Mouse (Mus musculus): ENCODE measurements around the gene Tnks1bp1. TPM values are rescaled to one million over a fixed set of nuclear protein-coding genes. Genes with fewer than 3 reads are reported as not detected.

Gene Tnks1bp1
- polyA plus RNA-seq, 1 experiment, result 218 TPM

DNA sequence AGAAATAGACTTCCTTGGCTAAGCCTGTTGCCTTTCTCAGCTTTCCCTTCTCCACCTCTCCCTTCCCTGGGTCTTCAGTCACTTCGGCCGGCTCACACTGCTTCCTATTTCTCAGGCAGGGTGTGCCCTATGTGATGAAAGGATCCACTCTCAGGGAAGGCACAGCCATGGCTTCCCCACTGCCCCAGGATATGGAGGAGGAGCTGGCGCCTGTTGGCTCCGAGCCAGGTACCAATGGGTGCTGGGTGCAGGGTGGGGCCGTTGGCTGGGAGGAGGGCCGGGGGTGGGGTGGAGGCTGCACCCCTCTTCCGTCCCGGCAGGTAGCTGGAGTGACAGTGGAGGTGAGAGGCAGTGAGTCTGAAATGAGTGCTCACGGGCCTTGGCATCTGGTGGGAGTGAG lies 2.9 kb downstream of the Tnks1bp1 start:
- WGBS, result 19% methylated on average over 9 of the region's 9 CpGs
- peak; percentile 70 for DNase-seq
- TF ChIP-seq POLR2A (IDR thresholded peaks at IDR 0.05; ENCODE audit: borderline replicate concordance, extremely low read depth, low read depth, low read length), result no peak
- TF ChIP-seq CTCF (IDR thresholded peaks at IDR 0.05; ENCODE audit: insufficient read depth, low read length), result no peak
- peak overlapping the region; percentile 84 for H3K4me3 ChIP-seq (replicated peaks; ENCODE audit: extremely low read depth, low read depth, low read length)
- H3K4me1 ChIP-seq (ENCODE audit: control insufficient read depth, insufficient read depth, low read length), result peaks cover 20% of the 10 kb centered on the region

DNA sequence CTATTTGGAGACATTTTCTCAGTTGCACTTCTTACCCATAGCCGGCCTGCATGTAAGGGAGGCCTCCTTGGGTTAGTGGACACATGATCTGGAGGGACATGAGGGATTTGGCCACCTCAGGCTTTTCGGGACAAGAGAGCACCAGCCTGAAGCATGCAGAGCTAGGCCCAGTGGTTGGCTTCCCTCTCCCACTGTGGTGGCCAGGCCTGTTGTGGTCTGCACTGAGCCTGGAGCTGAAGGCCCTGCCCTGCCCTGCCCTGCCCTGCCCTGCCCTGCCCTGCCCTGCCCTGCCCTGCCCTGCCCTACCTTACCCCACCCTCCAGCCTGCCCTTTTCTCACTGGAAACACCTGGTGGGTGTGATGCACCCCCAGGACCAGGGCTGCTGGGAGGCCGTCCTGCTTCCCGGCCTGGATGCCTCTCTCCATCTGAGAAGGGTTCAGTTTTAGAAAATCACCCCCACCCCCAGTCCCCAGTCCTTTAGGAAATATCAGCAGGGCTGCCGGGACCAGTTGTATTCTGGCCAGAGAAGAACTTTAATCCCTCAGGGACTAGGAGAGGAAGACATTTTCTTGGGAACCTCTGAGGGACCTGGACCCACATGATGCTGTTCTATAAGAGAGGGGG lies 5.5 kb downstream of the Tnks1bp1 start:
- WGBS, result 52% methylated on average over 5 of the region's 5 CpGs
- no peak overlapping the region for H3K4me3 ChIP-seq (replicated peaks; ENCODE audit: extremely low read depth, low read depth, low read length)
- no peak for TF ChIP-seq POLR2A (IDR thresholded peaks at IDR 0.05; ENCODE audit: borderline replicate concordance, extremely low read depth, low read depth, low read length)
- TF ChIP-seq CTCF (IDR thresholded peaks at IDR 0.05; ENCODE audit: insufficient read depth, low read length), result no peak
- peaks cover 24% of the 10 kb centered on the region for H3K4me1 ChIP-seq (ENCODE audit: control insufficient read depth, insufficient read depth, low read length)
- DNase-seq, result no peak

DNA sequence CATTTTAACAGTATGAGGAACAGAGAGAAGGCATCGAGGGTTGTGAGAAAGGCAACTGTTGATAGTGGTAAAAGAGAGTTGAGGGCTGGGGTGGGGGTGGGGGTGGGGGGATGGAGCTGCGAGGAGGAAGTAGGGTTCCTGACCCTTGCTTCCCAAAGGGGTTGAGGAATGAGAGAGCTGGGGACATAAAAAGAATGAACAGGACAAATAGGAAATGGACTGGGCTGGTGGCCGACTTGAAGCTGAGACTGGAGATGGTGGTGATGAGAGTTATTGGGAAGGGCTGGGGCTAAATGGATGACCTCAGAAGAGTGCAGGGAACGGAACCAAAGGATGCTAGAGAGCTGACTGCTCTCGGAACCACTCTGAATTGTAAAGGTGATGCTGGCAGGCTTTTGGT lies 8.9 kb downstream of the Tnks1bp1 start:
- 52% methylated on average over 5 of the region's 5 CpGs for WGBS
- peaks cover 23% of the 10 kb centered on the region for H3K4me1 ChIP-seq (ENCODE audit: control insufficient read depth, insufficient read depth, low read length)
- TF ChIP-seq CTCF (IDR thresholded peaks at IDR 0.05; ENCODE audit: insufficient read depth, low read length) (no peak), POLR2A (IDR thresholded peaks at IDR 0.05; ENCODE audit: borderline replicate concordance, extremely low read depth, low read depth, low read length) (no peak)
- H3K4me3 ChIP-seq (replicated peaks; ENCODE audit: extremely low read depth, low read depth, low read length), result no peak overlapping the region
- DNase-seq, result no peak

DNA sequence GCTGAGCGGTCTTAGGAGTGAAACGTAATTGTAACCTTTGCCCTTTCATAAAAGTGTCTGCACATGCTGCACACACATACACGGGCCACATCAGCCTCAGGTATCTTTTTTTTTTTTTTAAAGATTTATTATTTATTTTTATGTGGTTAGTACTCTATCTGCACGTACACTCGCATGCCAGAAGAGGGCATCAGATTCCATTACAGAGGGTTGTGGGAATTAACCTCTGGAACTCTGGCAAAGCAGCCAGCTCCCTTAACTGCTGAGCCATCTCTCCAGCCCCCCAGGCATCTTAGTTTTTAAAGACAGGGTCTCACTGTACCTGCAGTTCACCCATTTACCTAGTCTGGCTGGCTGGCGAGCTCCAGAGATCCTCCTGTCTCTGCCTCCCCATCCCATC lies 11.9 kb downstream of the Tnks1bp1 start:
- TF ChIP-seq POLR2A (IDR thresholded peaks at IDR 0.05; ENCODE audit: borderline replicate concordance, extremely low read depth, low read depth, low read length) (no peak), CTCF (IDR thresholded peaks at IDR 0.05; ENCODE audit: insufficient read depth, low read length) (no peak)
- Histone ChIP-seq H3K4me1 (ENCODE audit: control insufficient read depth, insufficient read depth, low read length) (peaks cover 16% of the 10 kb centered on the region), H3K4me3 (replicated peaks; ENCODE audit: extremely low read depth, low read depth, low read length) (no peak overlapping the region)
- 80% methylated on average over 6 of the region's 6 CpGs for WGBS
- DNase-seq, result no peak

DNA sequence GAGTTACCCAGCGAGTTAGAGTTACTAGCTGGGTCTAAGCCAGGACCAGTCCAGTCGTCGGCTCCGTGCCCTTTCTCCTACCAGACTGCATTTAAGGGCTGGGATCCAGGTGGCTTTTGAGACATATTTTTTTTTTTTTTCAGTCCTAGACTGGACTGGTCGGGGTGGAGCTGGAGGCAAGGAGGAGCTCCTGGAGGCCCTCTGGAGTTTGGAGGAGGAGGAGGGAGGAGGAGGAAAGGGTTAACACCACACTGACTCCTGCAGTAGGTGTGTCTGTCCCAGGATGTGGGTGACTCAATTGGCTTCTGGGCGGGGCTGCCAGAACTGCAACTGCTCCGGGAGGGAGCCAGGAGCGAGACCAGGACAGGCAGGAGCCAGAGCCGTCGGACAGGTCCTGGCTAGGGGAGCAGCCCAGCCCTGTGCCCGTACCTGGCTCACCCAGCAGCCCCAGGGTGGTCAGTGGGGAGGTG lies 12.8 kb downstream of the Tnks1bp1 start:
- WGBS, result 3% methylated on average over 11 of the region's 11 CpGs
- TF ChIP-seq POLR2A (IDR thresholded peaks at IDR 0.05; ENCODE audit: borderline replicate concordance, extremely low read depth, low read depth, low read length), result peak; percentile 72; the same call in 1 of the 2 replicates
- no peak for TF ChIP-seq CTCF (IDR thresholded peaks at IDR 0.05; ENCODE audit: insufficient read depth, low read length)
- peak; percentile 73 for DNase-seq
- peaks cover 22% of the 10 kb centered on the region for H3K4me1 ChIP-seq (ENCODE audit: control insufficient read depth, insufficient read depth, low read length)
- H3K4me3 ChIP-seq (replicated peaks; ENCODE audit: extremely low read depth, low read depth, low read length), result peak overlapping the region; percentile 50

DNA sequence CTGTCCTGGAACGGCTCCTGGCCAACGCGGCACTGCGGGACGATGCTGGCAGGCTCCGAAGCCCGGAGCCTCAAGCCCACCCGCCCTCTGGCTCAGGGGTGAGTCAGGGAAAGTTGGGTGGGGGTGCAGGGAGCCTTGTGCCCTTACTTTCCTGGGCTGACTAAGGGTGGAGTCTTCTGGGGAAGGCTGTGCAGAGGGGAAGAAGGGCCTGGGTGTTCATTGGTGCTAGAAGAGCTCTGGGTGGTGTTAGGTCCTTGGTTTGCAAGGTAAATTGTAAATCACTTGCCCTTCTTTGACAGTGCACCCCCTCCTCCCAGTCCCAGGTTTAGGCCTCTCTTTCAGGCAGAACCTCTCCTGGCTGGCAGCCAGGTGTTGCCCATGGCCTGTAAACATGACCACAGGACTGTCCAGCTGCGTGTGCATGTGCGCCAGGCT lies 13.3 kb downstream of the Tnks1bp1 start:
- DNase-seq, result peak; percentile 45
- Histone ChIP-seq H3K4me1 (ENCODE audit: control insufficient read depth, insufficient read depth, low read length) (peaks cover 19% of the 10 kb centered on the region), H3K4me3 (replicated peaks; ENCODE audit: extremely low read depth, low read depth, low read length) (peak overlapping the region; percentile 50)
- no peak for TF ChIP-seq CTCF (IDR thresholded peaks at IDR 0.05; ENCODE audit: insufficient read depth, low read length)
- TF ChIP-seq POLR2A (IDR thresholded peaks at IDR 0.05; ENCODE audit: borderline replicate concordance, extremely low read depth, low read depth, low read length), result no peak
- WGBS, result 11% methylated on average over 10 of the region's 10 CpGs

DNA sequence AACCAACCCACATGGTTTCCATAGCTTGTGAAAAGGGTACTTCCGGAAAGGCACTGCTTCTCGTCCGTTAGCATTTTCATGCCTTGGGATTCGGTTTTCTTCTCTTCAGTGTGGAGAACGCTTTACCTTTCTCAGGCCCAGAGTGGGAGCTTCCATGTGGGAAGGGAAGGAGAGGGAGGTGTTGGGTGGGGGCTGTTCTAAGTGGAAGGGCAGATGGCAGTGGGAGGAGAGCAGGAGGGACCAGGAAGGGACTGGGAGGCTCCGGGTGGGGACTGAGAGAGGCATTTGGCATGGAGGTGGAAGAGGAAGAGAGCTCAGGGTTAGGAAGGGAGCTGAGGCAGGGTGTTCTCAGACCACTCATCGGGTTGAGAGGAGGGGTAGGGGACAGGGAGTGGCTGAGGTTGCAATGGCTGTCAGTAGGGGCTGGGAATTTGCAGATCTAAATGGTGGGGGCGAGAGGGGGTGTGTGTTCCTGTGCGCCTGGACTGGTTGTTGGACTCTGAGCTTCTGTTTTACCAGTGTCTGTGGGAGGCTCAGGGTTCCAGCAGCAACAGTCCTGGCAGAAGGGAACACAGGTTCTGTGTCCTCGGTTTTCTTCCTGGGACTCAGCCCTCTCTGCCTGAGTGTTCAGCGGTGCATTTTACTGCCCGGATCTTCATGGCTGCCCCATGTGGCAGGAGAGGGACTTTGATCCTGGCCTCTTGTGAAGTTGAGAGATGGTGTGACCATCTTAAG lies 17.5 kb downstream of the Tnks1bp1 start:
- Histone ChIP-seq H3K4me3 (replicated peaks; ENCODE audit: extremely low read depth, low read depth, low read length) (no peak overlapping the region), H3K4me1 (ENCODE audit: control insufficient read depth, insufficient read depth, low read length) (peaks cover 18% of the 10 kb centered on the region)
- no peak for TF ChIP-seq POLR2A (IDR thresholded peaks at IDR 0.05; ENCODE audit: borderline replicate concordance, extremely low read depth, low read depth, low read length)
- no peak for TF ChIP-seq CTCF (IDR thresholded peaks at IDR 0.05; ENCODE audit: insufficient read depth, low read length)
- DNase-seq, result no peak
- WGBS, result 72% methylated on average over 12 of the region's 12 CpGs

DNA sequence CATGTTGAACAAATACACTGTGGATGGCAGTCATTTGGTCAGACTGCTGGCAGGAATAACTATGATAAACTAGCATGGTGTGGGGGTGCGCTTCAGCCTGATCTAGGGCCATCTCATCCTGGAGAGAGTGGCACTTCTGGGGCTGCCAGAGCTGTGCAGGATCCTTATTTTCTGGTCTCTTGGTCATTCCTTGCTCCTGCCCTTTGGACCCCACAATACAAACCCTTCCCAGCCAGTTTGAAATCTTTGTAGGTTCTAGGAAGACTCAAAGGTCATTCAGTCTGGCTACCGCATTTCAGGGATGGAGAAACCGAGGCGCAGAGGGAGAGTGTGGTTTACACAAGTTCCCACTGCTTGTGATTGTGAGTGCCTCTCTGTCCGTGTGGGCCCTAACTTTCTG lies 19.1 kb downstream of the Tnks1bp1 start:
- 89% methylated on average over 5 of the region's 5 CpGs for WGBS
- H3K4me3 ChIP-seq (replicated peaks; ENCODE audit: extremely low read depth, low read depth, low read length), result no peak overlapping the region
- TF ChIP-seq POLR2A (IDR thresholded peaks at IDR 0.05; ENCODE audit: borderline replicate concordance, extremely low read depth, low read depth, low read length), result no peak
- no peak for TF ChIP-seq CTCF (IDR thresholded peaks at IDR 0.05; ENCODE audit: insufficient read depth, low read length)
- peaks cover 14% of the 10 kb centered on the region for H3K4me1 ChIP-seq (ENCODE audit: control insufficient read depth, insufficient read depth, low read length)
- no peak for DNase-seq

DNA sequence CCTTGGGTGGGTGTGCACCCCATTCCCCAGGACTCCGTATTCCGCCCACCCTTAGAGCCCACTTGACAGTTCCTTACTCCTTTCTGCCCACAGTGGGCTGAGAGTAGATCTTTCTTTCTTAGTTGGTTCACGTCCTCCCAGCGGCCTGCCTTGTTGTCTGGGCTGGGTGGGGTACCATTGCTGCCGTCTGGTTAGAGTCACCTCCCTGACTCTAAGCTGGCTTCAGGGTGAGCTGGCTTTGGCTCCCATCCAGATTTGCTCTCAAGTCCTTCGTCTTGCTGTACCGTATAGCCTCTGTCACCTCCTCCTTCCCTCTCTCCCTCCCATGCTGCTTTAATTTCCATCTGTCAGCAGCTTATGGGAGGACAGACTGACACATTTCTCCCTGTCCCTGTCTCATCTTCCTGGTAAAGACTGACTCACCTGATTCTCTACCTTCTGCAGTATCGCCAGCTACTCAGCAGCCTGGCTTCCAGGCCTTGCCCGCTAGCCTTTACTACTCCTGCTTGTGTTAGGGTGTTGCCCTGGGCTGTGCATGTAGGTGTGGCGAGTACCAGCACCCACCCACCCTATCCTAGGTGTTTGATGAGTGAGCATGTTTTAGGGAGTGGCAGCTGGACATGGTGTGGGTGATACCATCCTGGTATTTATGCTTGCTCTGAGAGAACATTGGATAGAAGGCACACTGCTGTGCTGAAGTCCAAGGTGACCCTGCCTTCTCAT lies 20.2 kb downstream of the Tnks1bp1 start:
- Histone ChIP-seq H3K4me1 (ENCODE audit: control insufficient read depth, insufficient read depth, low read length) (peaks cover 10% of the 10 kb centered on the region), H3K4me3 (replicated peaks; ENCODE audit: extremely low read depth, low read depth, low read length) (no peak overlapping the region)
- DNase-seq, result no peak
- WGBS, result 59% methylated on average over 10 of the region's 10 CpGs
- TF ChIP-seq POLR2A (IDR thresholded peaks at IDR 0.05; ENCODE audit: borderline replicate concordance, extremely low read depth, low read depth, low read length), result no peak
- no peak for TF ChIP-seq CTCF (IDR thresholded peaks at IDR 0.05; ENCODE audit: insufficient read depth, low read length)
